Mouse (Mus musculus) stomach, postnatal 0 days (tissue): ENCODE measurements around the gene Cpne5. TPM values are rescaled to one million over a fixed set of nuclear protein-coding genes. Genes with fewer than 3 reads are reported as not detected.

Source experiments
- ATAC-seq: fragments of 200-750 bp; cut with Nextera tagmentation; 2 replicates; pipeline ENCODE4 v1.8.0; 2017; ENCODE audit not compliant: low FRiP score, low TSS enrichment
- DNase-seq: peaks from one replicate; pipeline ENCODE4 v3.0.0-alpha.2; 2016; ENCODE audit warnings: low spot score
- H3K27ac ChIP-seq: fragments of 300-500 bp; sonication (generic); replicated peaks from 2 replicates; pipeline ENCODE4 v1.5.1; 2014; ENCODE audit warnings: mild to moderate bottlenecking, control low read depth
- H3K27me3 ChIP-seq: fragments of 300-500 bp; sonication (generic); 2 replicates; pipeline ENCODE4 v1.6.1; 2014; ENCODE audit warnings: low read length; ENCODE audit not compliant: control insufficient read depth, insufficient read depth
- H3K36me3 ChIP-seq: fragments of 300-500 bp; sonication (generic); 2 replicates; pipeline ENCODE4 v1.6.1; 2014; ENCODE audit warnings: low read length, mixed read lengths; ENCODE audit not compliant: control insufficient read depth, insufficient read depth
- H3K4me1 ChIP-seq: fragments of 300-500 bp; sonication (generic); replicated peaks from 2 replicates; pipeline ENCODE4 v1.6.1; 2014; ENCODE audit warnings: antibody characterized with exemption; ENCODE audit not compliant: control insufficient read depth, insufficient read depth
- H3K4me2 ChIP-seq: fragments of 300-500 bp; sonication (generic); replicated peaks from 2 replicates; pipeline ENCODE4 v1.6.1; 2014; ENCODE audit warnings: low read depth, mild to moderate bottlenecking, control low read depth, moderate library complexity
- H3K4me3 ChIP-seq: fragments of 300-500 bp; sonication (generic); 2 replicates; pipeline ENCODE4 v1.5.1; 2014; ENCODE audit warnings: low read depth, low read length, control low read depth
- H3K9ac ChIP-seq: fragments of 300-500 bp; sonication (generic); 2 replicates; pipeline ENCODE4 v1.6.1; 2014; ENCODE audit warnings: mild to moderate bottlenecking, low read length, control low read depth, mixed read lengths
- H3K9me3 ChIP-seq: fragments of 300-500 bp; sonication (generic); 2 replicates; pipeline ENCODE4 v1.6.1; 2016; ENCODE audit warnings: low read length; ENCODE audit not compliant: control insufficient read depth
- CTCF ChIP-seq: IDR thresholded peaks from 2 replicates; pipeline ENCODE4 v1.5.1; 2016; ENCODE audit warnings: antibody characterized with exemption, low read depth, mild to moderate bottlenecking, moderate library complexity
- EP300 ChIP-seq: optimal IDR thresholded peaks from 2 replicates; pipeline ENCODE3; 2016; ENCODE audit warnings: antibody characterized with exemption
- WGBS: fragments of 180-500 bp; shearing (Covaris S2); extraction: QIAGEN DNeasy Blood & Tissue Kit; methylation state at CpG from one replicate; pipeline ENCODE4 v1.1.7; 2014; 5-methylcytosine and 5-hydroxymethylcytosine counted together
- polyA plus RNA-seq: library from polyadenylated mRNA; unstranded; fragments of >200 nt; fragmentation: Nextera tagmentation; extraction: Ambion mirVana; gene quantifications from 2 replicates; pipeline ENCODE4 v1.2.1, GENCODE M21; 2015

Cpne5 gene
- polyA plus RNA-seq = 4.8 and 5.3 TPM in 2 replicates

GRCm38 (mm10) chr17:29237772-29238420, at the start of gene Cpne5:
Gene Cpne5, minus strand, starts transcription at chr17:29238167.
- H3K27ac ChIP-seq = no peak within 1 kb of the TSS
- H3K4me2 ChIP-seq = peak within 1 kb of the TSS; percentile 99
- WGBS = under 1% methylated on average over 37 of the region's 73 CpGs
- no peaks in the 10 kb centered on the region for H3K36me3 ChIP-seq
- DNase-seq (peak; percentile 41), ATAC-seq (peak; percentile 43; the same call in 1 of the 2 replicates)
- no peaks in the 10 kb centered on the region; the same call in 1 of the 2 replicates for H3K4me1 ChIP-seq
- peak within 1 kb of the TSS; percentile 63 for H3K9ac ChIP-seq
- H3K9me3 ChIP-seq = no peaks in the 10 kb centered on the region
- H3K27me3 ChIP-seq = no peaks in the 10 kb centered on the region; the same call in 1 of the 2 replicates
- peak within 1 kb of the TSS; percentile 57 for H3K4me3 ChIP-seq
- no peak for TF ChIP-seq CTCF
- TF ChIP-seq EP300 = no peak

GRCm38 (mm10) chr17:29282216-29282952, 44.4 kb upstream of the Cpne5 start:
- TF ChIP-seq CTCF (peak; percentile 25; the same call in 1 of the 2 replicates), EP300 (no peak)
- Histone ChIP-seq H3K36me3 (no peaks in the 10 kb centered on the region), H3K27me3 (no peaks in the 10 kb centered on the region), H3K4me2 (no peak overlapping the region), H3K4me1 (no peaks in the 10 kb centered on the region), H3K9ac (no peak overlapping the region), H3K27ac (peak overlapping the region; percentile 30; the same call in 1 of the 2 replicates), H3K9me3 (no peaks in the 10 kb centered on the region), H3K4me3 (no peak overlapping the region)
- DNase-seq (peak; percentile 75), ATAC-seq (peak; percentile 92)
- WGBS = 63% methylated on average over 21 of the region's 21 CpGs

GRCm38 (mm10) chr17:29281541-29281940, 43.6 kb upstream of the Cpne5 start:
- TF ChIP-seq EP300 (no peak), CTCF (no peak)
- Histone ChIP-seq H3K4me1 (no peaks in the 10 kb centered on the region), H3K4me2 (no peak overlapping the region), H3K9me3 (no peaks in the 10 kb centered on the region), H3K27me3 (no peaks in the 10 kb centered on the region), H3K9ac (no peak overlapping the region), H3K36me3 (no peaks in the 10 kb centered on the region), H3K27ac (no peak overlapping the region), H3K4me3 (no peak overlapping the region)
- 72% methylated on average over 5 of the region's 5 CpGs for WGBS
- ATAC-seq = no peak
- DNase-seq = no peak

- DNase-seq (no peak), ATAC-seq (no peak)
- Histone ChIP-seq H3K9ac (no peak overlapping the region), H3K4me1 (no peaks in the 10 kb centered on the region), H3K36me3 (no peaks in the 10 kb centered on the region), H3K4me3 (no peak overlapping the region), H3K27me3 (no peaks in the 10 kb centered on the region), H3K9me3 (no peaks in the 10 kb centered on the region), H3K4me2 (no peak overlapping the region), H3K27ac (no peak overlapping the region)
- TF ChIP-seq EP300 = no peak
- no peak for TF ChIP-seq CTCF
- 94% methylated on average over 5 of the region's 5 CpGs for WGBS
These were observed 42.5 kb upstream of the Cpne5 start for GRCm38 (mm10) chr17:29280422-29280821.

- WGBS = 66% methylated on average over 11 of the region's 11 CpGs
- H3K4me3 ChIP-seq = no peak overlapping the region
- no peaks in the 10 kb centered on the region for H3K27me3 ChIP-seq
- TF ChIP-seq CTCF (no peak), EP300 (no peak)
- DNase-seq = peak; percentile 63
- H3K9ac ChIP-seq = no peak overlapping the region
- no peaks in the 10 kb centered on the region for H3K36me3 ChIP-seq
- H3K4me1 ChIP-seq = no peaks in the 10 kb centered on the region
- no peaks in the 10 kb centered on the region for H3K9me3 ChIP-seq
- H3K27ac ChIP-seq = no peak overlapping the region; the same call in 1 of the 2 replicates
- ATAC-seq = peak; percentile 69
- H3K4me2 ChIP-seq = no peak overlapping the region
These were observed 35.9 kb upstream of the Cpne5 start for GRCm38 (mm10) chr17:29273889-29274288.

- TF ChIP-seq CTCF = no peak
- TF ChIP-seq EP300 = no peak
- Histone ChIP-seq H3K27me3 (no peaks in the 10 kb centered on the region), H3K36me3 (no peaks in the 10 kb centered on the region), H3K9ac (no peak overlapping the region), H3K27ac (no peak overlapping the region), H3K4me1 (no peaks in the 10 kb centered on the region), H3K4me3 (no peak overlapping the region), H3K4me2 (no peak overlapping the region), H3K9me3 (no peaks in the 10 kb centered on the region)
- 58% methylated on average over 7 of the region's 7 CpGs for WGBS
- ATAC-seq (no peak), DNase-seq (peak; percentile 19)
These were observed 35.2 kb upstream of the Cpne5 start for GRCm38 (mm10) chr17:29273156-29273555.
